Mouse (Mus musculus) forebrain, embryonic 13.5 days (tissue): ENCODE measurements around the gene Nicn1. TPM values are rescaled to one million over a fixed set of nuclear protein-coding genes. Genes with fewer than 3 reads are reported as not detected.
A peak's percentile ranks its signal among the peaks of the same experiment; 100 is the strongest.
"Not testable (repeated sequence)": the region's sequence is repeated elsewhere in the genome, so short reads cannot be mapped to it uniquely, and the experiment has no call there.

Experiments used
- ATAC-seq: fragments of 200-750 bp; cut with Nextera tagmentation; 2 replicates; pipeline ENCODE4 v1.8.0; 2017
- H3K27ac ChIP-seq: fragments of 300-500 bp; sonication (generic); 2 replicates; pipeline ENCODE4 v1.5.1; 2015; ENCODE audit warnings: inconsistent platforms, mild to moderate bottlenecking, moderate library complexity
- H3K27me3 ChIP-seq: fragments of 300-500 bp; sonication (generic); 2 replicates; pipeline ENCODE4 v1.6.1; 2015; ENCODE audit warnings: mild to moderate bottlenecking, inconsistent platforms
- H3K36me3 ChIP-seq: fragments of 300-500 bp; sonication (generic); 2 replicates; pipeline ENCODE4 v1.6.1; 2015; ENCODE audit warnings: mild to moderate bottlenecking, inconsistent platforms; ENCODE audit not compliant: poor library complexity, severe bottlenecking
- H3K4me1 ChIP-seq: fragments of 300-500 bp; sonication (generic); 2 replicates; pipeline ENCODE4 v1.6.1; 2015; ENCODE audit warnings: inconsistent platforms
- H3K4me2 ChIP-seq: fragments of 300-500 bp; sonication (generic); 2 replicates; pipeline ENCODE4 v1.6.1; 2015; ENCODE audit warnings: inconsistent platforms, mild to moderate bottlenecking, moderate library complexity
- H3K4me3 ChIP-seq: fragments of 300-500 bp; sonication (generic); 2 replicates; pipeline ENCODE4 v1.5.1; 2015; ENCODE audit warnings: mild to moderate bottlenecking, inconsistent platforms
- H3K9ac ChIP-seq: fragments of 300-500 bp; sonication (generic); 2 replicates; pipeline ENCODE4 v1.6.1; 2015; ENCODE audit warnings: mild to moderate bottlenecking, inconsistent platforms
- H3K9me3 ChIP-seq: fragments of 300-500 bp; sonication (generic); replicated peaks from 2 replicates; pipeline ENCODE4 v1.6.1; 2016; ENCODE audit warnings: inconsistent platforms
- whole genome bisulfite sequencing: fragments of 180-500 bp; shearing (Covaris S2); methylation state at CpG from one replicate; pipeline ENCODE4 v1.1.7; 2015; 5-methylcytosine and 5-hydroxymethylcytosine counted together
- polyA plus RNA-seq: library from polyadenylated mRNA; unstranded; fragments of >200 nt; fragmentation: Nextera tagmentation; extraction: Ambion mirVana; gene quantifications from 2 replicates; pipeline ENCODE4 v1.2.1, GENCODE M21; 2015

The Nicn1 gene
- polyA plus RNA-seq, 1 experiment from 2014 or later: 94.9 TPM

GRCm38 (mm10) chr9:108266261-108266935 is 23.8 kb upstream of the Nicn1 start:
- Histone ChIP-seq H3K9me3 (no peaks in the 10 kb centered on the region), H3K9ac (no peak overlapping the region), H3K27ac (no peak overlapping the region), H3K4me2 (no peak overlapping the region), H3K4me3 (no peak overlapping the region), H3K4me1 (peaks cover 22% of the 10 kb centered on the region), H3K27me3 (no peaks in the 10 kb centered on the region), H3K36me3 (no peaks in the 10 kb centered on the region)
- ATAC-seq: no peak
- WGBS: 66% methylated on average over 10 of the region's 10 CpGs

DNA sequence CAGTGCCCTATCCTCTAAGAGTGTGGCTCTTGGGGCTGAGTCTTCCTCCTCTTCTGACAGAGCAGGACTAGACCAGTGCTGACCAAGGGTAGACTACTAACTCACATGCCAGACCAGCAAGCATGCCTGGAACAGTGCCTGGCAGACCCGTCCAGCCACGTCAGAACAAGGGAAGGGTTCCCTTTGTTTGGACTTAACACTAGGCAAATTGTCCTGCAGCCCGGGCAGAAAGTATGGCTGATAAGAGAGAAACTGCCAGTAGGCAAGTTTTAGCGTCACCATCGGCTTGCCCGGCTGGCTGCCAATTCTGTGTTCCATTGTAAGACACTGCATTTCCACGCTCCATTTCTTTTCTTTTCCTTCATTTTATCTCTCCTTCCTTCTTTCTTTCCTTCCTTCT is 22.5 kb upstream of the Nicn1 start:
- H3K27ac ChIP-seq: no peak overlapping the region
- no peak for ATAC-seq
- whole genome bisulfite sequencing: 89% methylated on average over 7 of the region's 7 CpGs
- peaks cover 9% of the 10 kb centered on the region for H3K4me1 ChIP-seq
- H3K36me3 ChIP-seq: no peaks in the 10 kb centered on the region
- H3K27me3 ChIP-seq: no peaks in the 10 kb centered on the region
- H3K9me3 ChIP-seq: no peaks in the 10 kb centered on the region
- H3K4me3 ChIP-seq: no peak overlapping the region
- no peak overlapping the region for H3K9ac ChIP-seq
- no peak overlapping the region for H3K4me2 ChIP-seq

- ATAC-seq, H3K27me3 ChIP-seq, H3K4me1 ChIP-seq, H3K27ac ChIP-seq, H3K9ac ChIP-seq, H3K4me2 ChIP-seq, H3K9me3 ChIP-seq, H3K36me3 ChIP-seq, H3K4me3 ChIP-seq: not testable (repeated sequence)
- 88% methylated on average over 6 of the region's 7 CpGs for WGBS
Measured at GRCm38 (mm10) chr9:108268701-108269100, 21.5 kb upstream of the Nicn1 start.

DNA sequence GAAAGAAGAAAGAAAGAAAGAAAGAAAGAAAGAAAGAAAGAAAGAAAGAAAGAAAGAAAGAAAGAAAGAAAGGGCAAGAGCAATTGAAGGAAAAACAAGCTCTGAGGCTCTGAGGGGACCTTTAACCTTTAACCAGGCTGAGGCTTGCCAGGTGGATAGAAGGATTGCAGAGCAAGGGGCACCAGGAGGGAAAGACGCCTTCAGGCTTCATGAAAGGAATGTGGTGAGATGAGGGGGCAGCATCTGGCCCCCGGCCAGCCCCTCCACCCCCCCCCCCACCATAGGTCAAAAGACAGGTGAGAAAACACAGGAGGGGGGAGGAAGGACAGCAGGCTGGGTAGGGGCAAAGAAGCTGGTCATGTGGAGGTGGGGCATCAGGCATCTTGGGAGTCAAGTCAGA is 18.3 kb upstream of the Nicn1 start:
- ATAC-seq: no peak
- Histone ChIP-seq H3K9me3 (no peaks in the 10 kb centered on the region), H3K36me3 (no peaks in the 10 kb centered on the region), H3K4me1 (no peaks in the 10 kb centered on the region), H3K27me3 (no peaks in the 10 kb centered on the region), H3K27ac (no peak overlapping the region), H3K4me2 (no peak overlapping the region), H3K9ac (no peak overlapping the region), H3K4me3 (no peak overlapping the region)
- 56% methylated on average over 2 of the region's 2 CpGs for WGBS

GRCm38 (mm10) chr9:108272691-108273090 is 17.5 kb upstream of the Nicn1 start:
- WGBS: 83% methylated on average over 5 of the region's 5 CpGs
- H3K9ac ChIP-seq: no peak overlapping the region
- no peaks in the 10 kb centered on the region for H3K27me3 ChIP-seq
- no peaks in the 10 kb centered on the region for H3K4me1 ChIP-seq
- H3K4me3 ChIP-seq: no peak overlapping the region
- no peak overlapping the region for H3K27ac ChIP-seq
- no peak for ATAC-seq
- H3K4me2 ChIP-seq: no peak overlapping the region
- H3K36me3 ChIP-seq: no peaks in the 10 kb centered on the region
- H3K9me3 ChIP-seq: no peaks in the 10 kb centered on the region

DNA sequence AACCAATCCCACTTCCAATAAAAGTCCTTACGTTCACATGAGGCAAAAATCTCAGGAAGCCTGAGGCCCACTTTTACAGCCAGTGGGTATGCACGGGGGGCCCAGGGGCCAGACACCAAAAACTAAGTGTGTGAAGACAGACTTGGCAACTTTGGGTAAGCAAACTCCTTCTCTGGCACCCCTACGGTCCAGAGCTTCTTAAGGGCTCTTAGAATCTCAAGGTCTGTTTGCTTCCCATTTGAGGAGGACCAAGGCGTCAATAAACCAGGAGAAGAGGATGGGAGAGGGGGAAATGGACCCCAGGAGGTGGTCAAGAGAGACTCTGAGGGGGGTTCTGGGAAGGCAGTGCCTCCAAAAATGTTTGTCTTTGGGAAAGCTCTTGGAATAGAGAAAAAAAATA is 16.7 kb upstream of the Nicn1 start:
- no peak overlapping the region for H3K9ac ChIP-seq
- no peak overlapping the region for H3K27ac ChIP-seq
- no peaks in the 10 kb centered on the region for H3K36me3 ChIP-seq
- H3K27me3 ChIP-seq: no peaks in the 10 kb centered on the region
- 74% methylated on average over 4 of the region's 4 CpGs for WGBS
- H3K4me2 ChIP-seq: no peak overlapping the region
- no peaks in the 10 kb centered on the region for H3K9me3 ChIP-seq
- no peak for ATAC-seq
- H3K4me1 ChIP-seq: no peaks in the 10 kb centered on the region
- H3K4me3 ChIP-seq: no peak overlapping the region

DNA sequence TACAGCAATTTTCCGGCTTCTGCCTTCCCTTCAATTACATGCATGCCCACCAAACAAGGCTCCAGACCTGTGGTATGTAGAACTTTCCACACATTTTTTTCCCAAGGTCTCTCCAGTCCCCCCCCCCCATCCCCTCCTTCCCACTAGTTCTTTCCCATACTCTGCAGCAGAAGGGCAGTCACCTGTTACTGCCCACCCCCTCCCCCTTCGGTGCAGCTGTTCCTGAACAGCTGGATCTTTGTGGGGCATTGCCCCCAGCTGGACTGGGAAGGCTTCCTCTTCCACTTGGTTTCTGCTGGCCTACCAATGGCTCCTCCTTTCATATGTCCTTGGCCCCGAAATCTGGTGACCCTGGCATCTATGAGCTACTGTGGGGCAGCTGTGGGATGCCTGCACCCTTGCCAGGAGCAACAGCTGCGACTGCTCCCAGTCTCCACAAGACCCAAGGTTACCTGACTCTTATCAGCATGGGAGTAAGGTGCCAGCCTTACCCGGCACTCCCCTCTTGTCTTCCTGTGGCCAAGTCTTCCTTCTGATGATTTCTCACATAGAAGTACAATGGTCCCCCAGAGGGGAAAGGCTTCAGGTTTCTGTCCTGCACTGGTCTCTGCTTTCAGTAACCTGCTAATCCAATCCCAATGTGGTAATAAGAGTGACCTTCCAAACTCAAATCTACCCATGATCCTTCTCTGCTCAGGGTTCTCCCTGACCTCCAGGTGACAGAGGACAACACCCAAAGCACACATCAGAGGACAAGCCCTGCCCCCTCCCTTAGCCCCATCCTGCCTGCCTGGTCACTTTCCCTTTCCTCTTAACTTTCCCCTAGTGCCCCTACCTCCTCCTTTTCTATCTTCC is 15.5 kb upstream of the Nicn1 start:
- Histone ChIP-seq H3K4me3 (no peak overlapping the region), H3K36me3 (no peaks in the 10 kb centered on the region), H3K9ac (no peak overlapping the region), H3K4me2 (no peak overlapping the region), H3K27me3 (no peaks in the 10 kb centered on the region), H3K9me3 (no peaks in the 10 kb centered on the region), H3K4me1 (no peaks in the 10 kb centered on the region), H3K27ac (no peak overlapping the region)
- ATAC-seq: no peak
- WGBS: 77% methylated on average over 5 of the region's 5 CpGs

- WGBS: 71% methylated on average over 6 of the region's 6 CpGs
- Histone ChIP-seq H3K27me3 (no peaks in the 10 kb centered on the region), H3K4me3 (no peak overlapping the region), H3K4me2 (no peak overlapping the region), H3K4me1 (no peaks in the 10 kb centered on the region), H3K27ac (no peak overlapping the region), H3K9me3 (no peaks in the 10 kb centered on the region), H3K36me3 (no peaks in the 10 kb centered on the region), H3K9ac (no peak overlapping the region)
- no peak for ATAC-seq
Measured at GRCm38 (mm10) chr9:108275331-108275659, 14.9 kb upstream of the Nicn1 start.

- no peak overlapping the region for H3K9ac ChIP-seq
- no peaks in the 10 kb centered on the region for H3K36me3 ChIP-seq
- H3K4me1 ChIP-seq: no peaks in the 10 kb centered on the region
- WGBS: 70% methylated on average over 10 of the region's 10 CpGs
- no peaks in the 10 kb centered on the region for H3K9me3 ChIP-seq
- no peak overlapping the region for H3K27ac ChIP-seq
- H3K4me3 ChIP-seq: no peak overlapping the region
- no peak overlapping the region for H3K4me2 ChIP-seq
- no peaks in the 10 kb centered on the region for H3K27me3 ChIP-seq
- no peak for ATAC-seq
Measured at GRCm38 (mm10) chr9:108278697-108279450, 11.4 kb upstream of the Nicn1 start.

DNA sequence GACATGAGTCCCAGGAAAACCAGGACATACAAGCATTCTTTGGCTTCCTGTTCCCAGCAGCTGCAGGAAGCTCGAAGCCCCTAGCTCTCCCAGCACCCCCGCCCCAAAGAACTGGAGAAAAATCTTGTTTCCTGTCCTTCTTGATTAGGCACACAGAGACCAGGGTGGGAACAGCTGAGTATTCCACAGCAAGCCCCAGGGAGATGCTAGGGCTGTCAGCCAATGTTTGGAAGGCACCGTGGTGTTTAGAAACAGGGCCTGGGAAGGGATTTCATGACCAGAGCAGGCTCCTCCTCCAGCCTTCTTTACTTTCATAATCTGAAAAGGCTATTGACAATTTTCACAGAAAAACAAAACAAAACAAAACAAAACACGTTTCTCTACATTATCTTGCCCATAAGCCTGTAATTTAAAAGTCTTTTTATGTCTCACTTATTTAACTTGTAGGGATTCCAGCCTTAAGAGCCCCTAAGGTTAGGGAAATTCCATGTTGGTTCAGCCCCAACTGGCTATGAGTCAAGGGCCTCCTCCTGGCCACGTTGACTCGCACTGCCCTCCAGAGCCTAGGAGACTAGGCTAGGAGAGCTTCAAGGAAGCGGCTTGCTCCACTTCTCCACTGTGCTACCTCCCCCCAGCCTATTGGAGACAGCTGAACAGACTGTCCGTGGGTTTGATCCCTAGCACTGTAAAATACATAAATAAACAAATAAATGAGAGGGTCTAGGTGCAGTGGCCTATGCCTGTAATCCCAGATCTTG is 10.0 kb upstream of the Nicn1 start:
- Histone ChIP-seq H3K4me3 (no peak overlapping the region), H3K4me1 (no peaks in the 10 kb centered on the region), H3K36me3 (no peaks in the 10 kb centered on the region), H3K4me2 (no peak overlapping the region), H3K27me3 (no peaks in the 10 kb centered on the region), H3K9me3 (no peaks in the 10 kb centered on the region), H3K9ac (no peak overlapping the region), H3K27ac (no peak overlapping the region)
- ATAC-seq: no peak
- WGBS: 50% methylated on average over 8 of the region's 8 CpGs

DNA sequence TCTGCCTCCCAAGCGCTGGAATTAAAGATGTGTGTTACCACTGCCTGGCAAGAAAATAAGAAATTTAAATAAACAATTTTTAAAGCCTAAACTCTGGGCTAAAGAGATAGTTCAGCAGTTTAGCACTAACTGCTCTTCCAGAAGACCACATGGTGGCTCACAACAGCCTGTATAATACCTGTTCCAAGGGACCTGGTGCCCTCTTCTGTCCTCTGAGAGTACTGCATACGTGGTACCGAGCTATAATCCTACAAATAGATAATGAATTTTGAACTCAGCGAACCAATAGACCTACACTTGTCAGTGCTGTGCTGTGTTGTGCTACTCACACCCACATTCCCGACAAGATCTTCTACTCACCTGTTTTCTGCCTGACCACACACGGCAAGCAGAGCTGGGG is 5.8 kb upstream of the Nicn1 start:
- WGBS: 15% methylated on average over 6 of the region's 6 CpGs
- ATAC-seq: peak; percentile 70; the same call in 1 of the 2 replicates

More for the DNA sequence above, 5.8 kb upstream of the Nicn1 start:
- no peaks in the 10 kb centered on the region for H3K27me3 ChIP-seq
- H3K9ac ChIP-seq: no peak overlapping the region
- no peak overlapping the region for H3K4me2 ChIP-seq
- H3K9me3 ChIP-seq: no peaks in the 10 kb centered on the region
- H3K4me1 ChIP-seq: no peaks in the 10 kb centered on the region
- H3K27ac ChIP-seq: no peak overlapping the region
- H3K4me3 ChIP-seq: no peak overlapping the region
- H3K36me3 ChIP-seq: no peaks in the 10 kb centered on the region
